Mouse (Mus musculus) cortical plate, adult 2 months (tissue): Measurements from ENCODE around the gene Polr3b.

Experiments
- CTCF ChIP-seq: fragments of 200-500 bp; IDR thresholded peaks from 2 replicates; pipeline ENCODE4 v1.5.1; 2011; ENCODE audit warnings: mild to moderate bottlenecking, control low read depth, low read length; ENCODE audit not compliant: insufficient read depth; ENCODE audit errors: extremely low read depth
- POLR2A ChIP-seq: fragments of 200-500 bp; IDR thresholded peaks from 2 replicates; pipeline ENCODE4 v1.6.1; 2011; ENCODE audit warnings: mild to moderate bottlenecking, low read length, control low read depth; ENCODE audit not compliant: insufficient read depth; ENCODE audit errors: extremely low read depth

GRCm38 (mm10) chr10:84689846-84690245, 67.8 kb downstream of the Polr3b start:
- no peak for TF ChIP-seq CTCF
- no peak for TF ChIP-seq POLR2A
